Mouse (Mus musculus) mesoderm, embryonic 11.5 days (tissue): ENCODE results near the gene Egfl7.
A peak's percentile ranks its signal among the peaks of the same experiment; 100 is the strongest.

Experiments used
- DNase-seq: peaks from one replicate; pipeline ENCODE4 v3.0.0-alpha.2; 2012; ENCODE audit warnings: low read depth, low spot score

Gene Egfl7

GRCm38 (mm10) chr2:26611054-26611453, 31.2 kb downstream of the Egfl7 start:
- no peak for DNase-seq

GRCm38 (mm10) chr2:26611896-26612295, 32.1 kb downstream of the Egfl7 start:
- DNase-seq, result no peak

GRCm38 (mm10) chr2:26614903-26615302, 35.1 kb downstream of the Egfl7 start:
- no peak for DNase-seq

- no peak for DNase-seq
Measured at GRCm38 (mm10) chr2:26615459-26616124, 35.8 kb downstream of the Egfl7 start.

- DNase-seq, result no peak
Measured at GRCm38 (mm10) chr2:26617331-26617730, 37.5 kb downstream of the Egfl7 start.

GRCm38 (mm10) chr2:26617928-26618327, 38.1 kb downstream of the Egfl7 start:
- no peak for DNase-seq

GRCm38 (mm10) chr2:26621246-26621645, 41.4 kb downstream of the Egfl7 start:
- no peak for DNase-seq

GRCm38 (mm10) chr2:26622984-26623383, 43.2 kb downstream of the Egfl7 start:
- DNase-seq, result no peak

- DNase-seq, result no peak
Measured at GRCm38 (mm10) chr2:26625419-26625818, 45.6 kb downstream of the Egfl7 start.

GRCm38 (mm10) chr2:26626081-26626480, 46.3 kb downstream of the Egfl7 start:
- DNase-seq, result no peak

- peak; percentile 86 for DNase-seq
Measured at GRCm38 (mm10) chr2:26627921-26628739, 48.3 kb downstream of the Egfl7 start, which contains the start of gene Fam69b. Gene Fam69b, plus strand, starts transcription at chr2:26628457.

- peak; percentile 34 for DNase-seq
Measured at GRCm38 (mm10) chr2:26628792-26629437, 49.1 kb downstream of the Egfl7 start.

GRCm38 (mm10) chr2:26632541-26633395, 53.0 kb downstream of the Egfl7 start:
- DNase-seq, result no peak

- DNase-seq, result no peak
Measured at GRCm38 (mm10) chr2:26633953-26634530, 54.2 kb downstream of the Egfl7 start.

- no peak for DNase-seq
Measured at GRCm38 (mm10) chr2:26634629-26635488, 55.0 kb downstream of the Egfl7 start.

- no peak for DNase-seq
Measured at GRCm38 (mm10) chr2:26635489-26636324, 55.9 kb downstream of the Egfl7 start.

GRCm38 (mm10) chr2:26636325-26636635, 56.5 kb downstream of the Egfl7 start:
- DNase-seq, result no peak

- no peak for DNase-seq
Measured at GRCm38 (mm10) chr2:26637316-26637932, 57.6 kb downstream of the Egfl7 start.

- no peak for DNase-seq
Measured at GRCm38 (mm10) chr2:26638039-26638438, 58.2 kb downstream of the Egfl7 start.
